Mouse (Mus musculus) kidney, adult 2 months (tissue): ENCODE data around the gene Dhx30. TPM values are rescaled to one million over a fixed set of nuclear protein-coding genes. Genes with fewer than 3 reads are reported as not detected.
"Not testable (repeated sequence)": the region's sequence is repeated elsewhere in the genome, so short reads cannot be mapped to it uniquely, and the experiment has no call there.

ENCODE experiments used
- DNase-seq: peaks from one replicate; pipeline ENCODE4 v3.0.0; 2021
- H3K27ac ChIP-seq: fragments of 200-500 bp; 2 replicates; pipeline ENCODE4 v1.5.1; 2012; ENCODE audit warnings: low read depth, low read length, control low read depth, inconsistent platforms; ENCODE audit not compliant: insufficient read depth
- H3K27me3 ChIP-seq: fragments of 200-500 bp; replicated peaks from 2 replicates; pipeline ENCODE4 v1.6.1; 2012; ENCODE audit warnings: mild to moderate bottlenecking, moderate library complexity, low read length, inconsistent platforms; ENCODE audit not compliant: control insufficient read depth, insufficient read depth
- H3K36me3 ChIP-seq: fragments of 200-500 bp; 2 replicates; pipeline ENCODE4 v1.6.1; 2012; ENCODE audit warnings: mild to moderate bottlenecking, moderate library complexity, low read length, inconsistent platforms; ENCODE audit not compliant: control insufficient read depth, insufficient read depth
- H3K4me1 ChIP-seq: fragments of 200-500 bp; 2 replicates; pipeline ENCODE4 v1.6.1; 2011; ENCODE audit warnings: low read length; ENCODE audit not compliant: control insufficient read depth, insufficient read depth
- H3K4me3 ChIP-seq: fragments of 200-500 bp; 2 replicates; pipeline ENCODE4 v1.5.1; 2011; ENCODE audit warnings: mild to moderate bottlenecking, low read depth, low read length, control low read depth; ENCODE audit not compliant: insufficient read depth
- CTCF ChIP-seq: fragments of 200-500 bp; conservative IDR thresholded peaks from 2 replicates; pipeline ENCODE4 v1.5.1; 2011; ENCODE audit warnings: low read depth, mild to moderate bottlenecking, control low read depth, low read length, moderate library complexity, mixed read lengths; ENCODE audit not compliant: insufficient read depth, insufficient read length
- POLR2A ChIP-seq: fragments of 200-500 bp; IDR thresholded peaks from one replicate; pipeline ENCODE4 v1.6.1; 2011; ENCODE audit warnings: low read depth, low read length, control low read depth
- WGBS: fragments of 180-500 bp; shearing (Covaris S2); methylation state at CpG from one replicate; pipeline ENCODE4 v1.1.7; 2018; 5-methylcytosine and 5-hydroxymethylcytosine counted together
- polyA plus RNA-seq: library from polyadenylated mRNA; depleted of rRNA; stranded (reverse); fragments of >200 nt; gene quantifications from 2 replicates; pipeline ENCODE4 v1.2.3, GENCODE M21; 2012

Dhx30 gene
- polyA plus RNA-seq, 1 experiment: 87.6 TPM

GRCm38 (mm10) chr9:110134176-110134575, 16.5 kb upstream of the Dhx30 start:
- peaks cover 2% of the 10 kb centered on the region; the same call in 1 of the 2 replicates for H3K4me1 ChIP-seq
- TF ChIP-seq CTCF (peak; percentile 28; the same call in 1 of the 2 replicates), POLR2A (no peak)
- H3K27ac ChIP-seq: no peak overlapping the region
- H3K4me3 ChIP-seq: no peak overlapping the region
- DNase-seq: no peak
- H3K27me3 ChIP-seq: no peaks in the 10 kb centered on the region
- no peaks in the 10 kb centered on the region for H3K36me3 ChIP-seq
- WGBS: 84% methylated on average over 5 of the region's 5 CpGs

GRCm38 (mm10) chr9:110132921-110133320, 15.3 kb upstream of the Dhx30 start:
- peaks cover 2% of the 10 kb centered on the region; the same call in 1 of the 2 replicates for H3K4me1 ChIP-seq
- H3K27me3 ChIP-seq: no peaks in the 10 kb centered on the region
- H3K27ac ChIP-seq: no peak overlapping the region
- no peaks in the 10 kb centered on the region for H3K36me3 ChIP-seq
- TF ChIP-seq POLR2A (no peak), CTCF (no peak)
- no peak overlapping the region for H3K4me3 ChIP-seq
- WGBS: 46% methylated on average over 6 of the region's 6 CpGs
- DNase-seq: no peak

DNA sequence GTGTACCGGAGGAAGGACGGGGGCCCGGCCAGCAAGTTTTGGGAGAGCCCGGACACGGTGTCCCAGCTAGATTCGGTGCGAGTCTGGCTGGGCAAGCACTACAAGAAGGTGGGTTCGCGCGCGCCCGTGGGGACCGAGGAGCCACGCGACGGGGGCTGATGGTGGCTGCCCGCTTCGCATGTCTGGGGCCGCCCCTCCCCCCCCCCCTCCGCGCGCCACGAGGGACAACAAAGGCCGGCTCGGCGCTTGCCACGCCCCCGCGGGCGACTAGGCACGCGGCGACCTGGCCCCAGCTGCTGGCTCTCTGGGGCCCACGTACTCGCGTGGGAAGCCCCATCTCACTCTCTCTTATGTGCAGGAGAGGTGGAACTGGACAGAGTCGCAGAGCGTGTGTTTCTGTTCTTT, 14.6 kb upstream of the Dhx30 start:
- no peaks in the 10 kb centered on the region for H3K27me3 ChIP-seq
- H3K4me1 ChIP-seq: peaks cover 2% of the 10 kb centered on the region; the same call in 1 of the 2 replicates
- no peak overlapping the region for H3K27ac ChIP-seq
- no peaks in the 10 kb centered on the region for H3K36me3 ChIP-seq
- WGBS: under 1% methylated on average over 34 of the region's 38 CpGs
- DNase-seq: no peak
- peak overlapping the region; percentile 80 for H3K4me3 ChIP-seq
- TF ChIP-seq POLR2A (no peak), CTCF (no peak)

GRCm38 (mm10) chr9:110131525-110132197, 14.0 kb upstream of the Dhx30 start:
- TF ChIP-seq CTCF (no peak), POLR2A (peak; percentile 86)
- under 1% methylated on average over 64 of the region's 64 CpGs for WGBS

GRCm38 (mm10) chr9:110130896-110131524, 13.4 kb upstream of the Dhx30 start:
- Histone ChIP-seq H3K27me3 (no peaks in the 10 kb centered on the region), H3K4me1 (peaks cover 2% of the 10 kb centered on the region; the same call in 1 of the 2 replicates), H3K4me3 (peak overlapping the region; percentile 80), H3K27ac (peak overlapping the region; percentile 80), H3K36me3 (no peaks in the 10 kb centered on the region)
- no peak for DNase-seq
- 14% methylated on average over 10 of the region's 10 CpGs for WGBS
- TF ChIP-seq CTCF: no peak
- TF ChIP-seq POLR2A: no peak

More at GRCm38 (mm10) chr9:110131525-110132197, 14.0 kb upstream of the Dhx30 start:
- H3K4me3 ChIP-seq: peak overlapping the region; percentile 80
- H3K4me1 ChIP-seq: peaks cover 2% of the 10 kb centered on the region; the same call in 1 of the 2 replicates
- peak overlapping the region; percentile 80 for H3K27ac ChIP-seq
- DNase-seq: peak; percentile 100
- H3K27me3 ChIP-seq: no peaks in the 10 kb centered on the region
- no peaks in the 10 kb centered on the region for H3K36me3 ChIP-seq

DNA sequence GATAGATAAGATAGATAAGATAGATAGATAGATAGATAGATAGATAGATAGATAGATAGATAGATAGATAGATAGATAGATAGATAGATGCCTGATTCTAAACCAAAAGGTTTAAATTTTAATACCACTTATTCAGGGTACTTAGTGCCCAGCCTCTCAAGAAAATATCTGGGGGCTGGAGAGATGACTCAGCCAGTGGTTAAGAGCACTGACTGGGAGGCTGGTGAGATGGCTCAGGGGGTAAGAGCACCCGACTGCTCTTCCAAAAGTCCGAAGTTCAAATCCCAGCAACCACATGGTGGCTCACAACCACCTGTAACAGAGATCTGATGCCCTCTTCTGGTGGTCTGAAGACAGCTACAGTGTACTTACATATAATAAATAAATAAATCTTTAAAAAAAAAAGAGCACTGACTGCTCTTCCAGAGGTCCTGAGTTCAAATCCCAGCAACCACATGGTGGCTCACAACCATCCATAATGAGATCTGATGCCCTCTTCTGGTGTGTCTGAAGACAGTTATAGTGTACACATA, 6.4 kb upstream of the Dhx30 start:
- not testable (repeated sequence) for H3K27ac ChIP-seq, H3K27me3 ChIP-seq, DNase-seq, H3K36me3 ChIP-seq, H3K4me1 ChIP-seq, H3K4me3 ChIP-seq
- WGBS: 46% methylated on average over 2 of the region's 2 CpGs

DNA sequence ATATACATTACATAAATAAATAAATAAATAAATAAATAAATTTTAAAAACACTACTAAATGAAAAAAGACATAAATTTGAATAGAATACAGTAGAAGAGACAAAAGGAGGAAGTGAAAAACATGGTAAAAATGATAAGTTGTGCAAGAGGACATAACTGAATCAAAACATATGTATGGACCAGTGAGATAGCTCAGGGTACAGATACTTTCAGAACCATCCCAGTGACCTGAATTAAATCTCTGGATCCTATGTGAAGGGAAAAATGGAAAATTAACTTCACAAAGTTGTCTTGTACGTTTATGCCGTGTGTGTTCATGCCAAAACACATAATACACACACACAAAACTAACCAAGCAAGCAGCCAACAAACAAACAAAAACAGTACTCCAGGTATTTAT, 5.7 kb upstream of the Dhx30 start:
- 85% methylated on average over 2 of the region's 2 CpGs for WGBS
- Histone ChIP-seq H3K27me3 (no peaks in the 10 kb centered on the region), H3K4me1 (peaks cover under 1% of the 10 kb centered on the region; the same call in 1 of the 2 replicates), H3K27ac (no peak overlapping the region), H3K36me3 (no peaks in the 10 kb centered on the region), H3K4me3 (no peak overlapping the region)
- TF ChIP-seq POLR2A: no peak
- no peak for TF ChIP-seq CTCF
- DNase-seq: no peak
